Mouse (Mus musculus): ENCODE results near the gene Nxpe4.
"Not testable (repeated sequence)": the region's sequence is repeated elsewhere in the genome, so short reads cannot be mapped to it uniquely, and the experiment has no call there.

The Nxpe4 gene

GRCm38 (mm10) chr9:48410217-48411035 is 248.6 kb downstream of the Nxpe4 start:
- no peak for DNase-seq (ENCODE audit: low spot score)

GRCm38 (mm10) chr9:48413591-48413990 is 251.8 kb downstream of the Nxpe4 start:
- DNase-seq (ENCODE audit: low spot score): no peak

GRCm38 (mm10) chr9:48417366-48417765 is 255.5 kb downstream of the Nxpe4 start:
- DNase-seq (ENCODE audit: low spot score): not testable (repeated sequence)

GRCm38 (mm10) chr9:48417994-48418393 is 256.2 kb downstream of the Nxpe4 start:
- DNase-seq (ENCODE audit: low spot score): no peak

- DNase-seq (ENCODE audit: low spot score): no peak
Observed at GRCm38 (mm10) chr9:48418397-48418796, 256.6 kb downstream of the Nxpe4 start.

GRCm38 (mm10) chr9:48418829-48419228 is 257.0 kb downstream of the Nxpe4 start:
- DNase-seq (ENCODE audit: low spot score): no peak

GRCm38 (mm10) chr9:48420437-48420836 is 258.6 kb downstream of the Nxpe4 start:
- DNase-seq (ENCODE audit: low spot score): no peak

GRCm38 (mm10) chr9:48421029-48421428 is 259.2 kb downstream of the Nxpe4 start:
- DNase-seq (ENCODE audit: low spot score): no peak

- DNase-seq (ENCODE audit: low spot score): no peak
Observed at GRCm38 (mm10) chr9:48421561-48421960, 259.7 kb downstream of the Nxpe4 start.

- DNase-seq (ENCODE audit: low spot score): no peak
Observed at GRCm38 (mm10) chr9:48422382-48422781, 260.6 kb downstream of the Nxpe4 start.

GRCm38 (mm10) chr9:48423256-48423655 is 261.4 kb downstream of the Nxpe4 start:
- no peak for DNase-seq (ENCODE audit: low spot score)

- no peak for DNase-seq (ENCODE audit: low spot score)
Observed at GRCm38 (mm10) chr9:48427176-48427575, 265.4 kb downstream of the Nxpe4 start.

- no peak for DNase-seq (ENCODE audit: low spot score)
Observed at GRCm38 (mm10) chr9:48432449-48432848, 270.6 kb downstream of the Nxpe4 start.

GRCm38 (mm10) chr9:48443873-48444272 is 282.1 kb downstream of the Nxpe4 start:
- no peak for DNase-seq (ENCODE audit: low spot score)

- DNase-seq (ENCODE audit: low spot score): no peak
Observed at GRCm38 (mm10) chr9:48444821-48445220, 283.0 kb downstream of the Nxpe4 start.

- DNase-seq (ENCODE audit: low spot score): no peak
Observed at GRCm38 (mm10) chr9:48447783-48448209, 286.0 kb downstream of the Nxpe4 start.
